Mouse (Mus musculus) testis, adult 2 months (tissue): ENCODE data around the gene Mthfd2.

Experiments
- CTCF ChIP-seq: fragments of 200-500 bp; IDR thresholded peaks from 2 replicates; pipeline ENCODE4 v1.5.1; 2012; ENCODE audit warnings: low read depth, mild to moderate bottlenecking, inconsistent platforms, low read length, moderate library complexity; ENCODE audit not compliant: control insufficient read depth, insufficient read depth, insufficient replicate concordance
- POLR2A ChIP-seq: fragments of 200-500 bp; IDR thresholded peaks from 2 replicates; pipeline ENCODE4 v1.6.1; 2012; ENCODE audit warnings: low read depth, mild to moderate bottlenecking, inconsistent platforms, low read length, moderate library complexity; ENCODE audit not compliant: control insufficient read depth

DNA sequence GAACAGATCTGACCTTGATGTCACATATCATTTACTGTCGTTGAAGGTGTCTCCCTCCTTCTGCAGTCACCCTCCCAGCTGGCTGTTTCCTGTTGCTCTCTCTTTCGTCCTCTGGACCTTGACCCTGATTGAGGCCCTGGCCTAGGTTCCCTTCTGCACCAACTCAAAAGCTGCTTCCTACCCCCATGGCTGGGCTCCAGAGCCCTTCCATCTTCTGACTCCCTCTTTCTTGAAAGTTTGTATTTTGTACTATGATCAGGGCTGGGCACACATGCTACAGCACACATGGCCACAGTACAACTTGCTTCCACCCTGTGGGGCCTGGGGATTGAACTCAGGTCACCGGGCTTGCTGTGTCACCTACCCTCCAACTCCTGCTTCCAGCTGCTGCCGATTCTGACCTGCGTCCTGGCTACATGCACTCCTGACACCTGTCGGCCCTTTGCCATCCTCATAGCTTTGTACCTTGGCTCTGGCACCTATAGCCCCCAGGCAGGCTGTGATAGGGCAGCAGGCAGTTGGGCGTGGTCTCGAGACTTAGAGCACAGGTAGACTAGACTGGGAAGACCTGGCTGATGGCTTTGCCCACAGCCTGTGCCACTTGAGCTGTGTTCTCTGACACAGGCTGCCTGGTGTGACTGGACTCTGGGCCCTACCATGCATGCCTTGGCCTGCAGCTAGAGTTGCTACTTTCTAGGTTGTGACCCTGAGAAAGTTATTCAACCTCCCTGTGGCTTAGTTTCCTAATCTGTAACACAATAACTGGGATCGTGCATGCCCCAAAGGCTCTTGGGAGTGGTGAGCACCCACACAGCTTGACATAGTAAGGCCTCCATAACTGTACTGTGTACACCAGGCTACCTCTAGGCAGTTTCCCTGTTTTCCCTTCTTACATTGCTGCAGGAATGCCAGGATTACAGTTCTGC, 29.4 kb upstream of the Mthfd2 start:
- TF ChIP-seq CTCF (no peak), POLR2A (no peak)
